Mouse (Mus musculus) heart, adult 8-10 months (tissue): ENCODE measurements around the gene Syne3. TPM values are rescaled to one million over a fixed set of nuclear protein-coding genes. Genes with fewer than 3 reads are reported as not detected.

Experiments used
- DNase-seq: peaks from one replicate; pipeline ENCODE4 v3.0.0; 2022; ENCODE audit warnings: low spot score
- total RNA-seq, 4 experiments: library from RNA; stranded (reverse); gene quantifications; 2 replicates each; pipeline ENCODE4 v1.2.4; 2022

Syne3 gene
- total RNA-seq: 10 to 100 TPM in 1 of 4 experiments, 1 to 10 TPM in 3; 7.2 to 10.5 (median 7.7) TPM

- DNase-seq: peak; percentile 69
Observed at GRCm38 (mm10) chr12:105009370-105010212, at the start of gene Syne3. TSS of gene Syne3 (minus strand) at chr12:105009809.

GRCm38 (mm10) chr12:105055308-105055707 lies 45.7 kb upstream of the Syne3 start:
- DNase-seq: no peak

GRCm38 (mm10) chr12:105054041-105054440 lies 44.4 kb upstream of the Syne3 start:
- no peak for DNase-seq

- DNase-seq: peak; percentile 35
Observed at GRCm38 (mm10) chr12:105050898-105051297, 41.3 kb upstream of the Syne3 start.

- no peak for DNase-seq
Observed at GRCm38 (mm10) chr12:105049813-105050212, 40.2 kb upstream of the Syne3 start.

GRCm38 (mm10) chr12:105048301-105048863 lies 38.8 kb upstream of the Syne3 start:
- no peak for DNase-seq

GRCm38 (mm10) chr12:105044775-105045174 lies 35.2 kb upstream of the Syne3 start:
- no peak for DNase-seq

GRCm38 (mm10) chr12:105043081-105043480 lies 33.5 kb upstream of the Syne3 start:
- no peak for DNase-seq

- no peak for DNase-seq
Observed at GRCm38 (mm10) chr12:105040950-105041349, 31.3 kb upstream of the Syne3 start.

- no peak for DNase-seq
Observed at GRCm38 (mm10) chr12:105039578-105040289, 30.1 kb upstream of the Syne3 start.

GRCm38 (mm10) chr12:105038918-105039317 lies 29.3 kb upstream of the Syne3 start:
- no peak for DNase-seq

GRCm38 (mm10) chr12:105038211-105038610 lies 28.6 kb upstream of the Syne3 start:
- no peak for DNase-seq

GRCm38 (mm10) chr12:105034130-105034769 lies 24.6 kb upstream of the Syne3 start:
- no peak for DNase-seq

GRCm38 (mm10) chr12:105032832-105033775 lies 23.5 kb upstream of the Syne3 start:
- no peak for DNase-seq

GRCm38 (mm10) chr12:105032147-105032831 lies 22.7 kb upstream of the Syne3 start, which contains the start of gene Glrx5:
TSS of gene Glrx5 (plus strand) at chr12:105032688.
- DNase-seq: peak; percentile 100

- DNase-seq: no peak
Observed at GRCm38 (mm10) chr12:105031081-105032058, 21.8 kb upstream of the Syne3 start.

- DNase-seq: no peak
Observed at GRCm38 (mm10) chr12:105029890-105030289, 20.3 kb upstream of the Syne3 start.

- DNase-seq: peak; percentile 68
Observed at GRCm38 (mm10) chr12:105027323-105027991, 17.8 kb upstream of the Syne3 start.
